Mouse (Mus musculus) thymus, postnatal 36 days (tissue): Measurements from ENCODE around the gene Dach1.

ENCODE experiments used
- DNase-seq, 2 experiments: peaks; one replicate each; pipeline ENCODE4 v3.0.0; 2022; ENCODE audit warnings: mixed read lengths in 2 of 2

Gene Dach1

DNA sequence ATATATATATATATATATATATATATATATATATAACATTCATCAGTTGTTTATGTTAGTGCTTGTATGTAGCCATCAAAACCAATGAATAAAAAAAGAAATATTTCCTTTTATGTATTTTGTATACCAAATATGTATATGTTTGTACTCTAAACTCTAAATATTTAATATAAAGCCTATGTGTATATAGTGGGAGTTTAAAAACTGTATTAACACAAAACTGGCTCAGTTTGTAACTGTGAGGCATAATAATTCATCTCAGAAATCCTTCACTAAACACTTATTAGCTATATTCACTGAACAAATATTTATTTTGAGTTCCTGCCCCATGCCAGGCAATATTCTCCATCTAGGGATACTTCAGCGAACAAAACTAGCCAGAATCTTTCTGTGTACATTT is 155.5 kb downstream of the Dach1 start:
- DNase-seq, result no peak

GRCm38 (mm10) chr14:98008501-98008900 is 161.1 kb downstream of the Dach1 start:
- DNase-seq, result no peak

DNA sequence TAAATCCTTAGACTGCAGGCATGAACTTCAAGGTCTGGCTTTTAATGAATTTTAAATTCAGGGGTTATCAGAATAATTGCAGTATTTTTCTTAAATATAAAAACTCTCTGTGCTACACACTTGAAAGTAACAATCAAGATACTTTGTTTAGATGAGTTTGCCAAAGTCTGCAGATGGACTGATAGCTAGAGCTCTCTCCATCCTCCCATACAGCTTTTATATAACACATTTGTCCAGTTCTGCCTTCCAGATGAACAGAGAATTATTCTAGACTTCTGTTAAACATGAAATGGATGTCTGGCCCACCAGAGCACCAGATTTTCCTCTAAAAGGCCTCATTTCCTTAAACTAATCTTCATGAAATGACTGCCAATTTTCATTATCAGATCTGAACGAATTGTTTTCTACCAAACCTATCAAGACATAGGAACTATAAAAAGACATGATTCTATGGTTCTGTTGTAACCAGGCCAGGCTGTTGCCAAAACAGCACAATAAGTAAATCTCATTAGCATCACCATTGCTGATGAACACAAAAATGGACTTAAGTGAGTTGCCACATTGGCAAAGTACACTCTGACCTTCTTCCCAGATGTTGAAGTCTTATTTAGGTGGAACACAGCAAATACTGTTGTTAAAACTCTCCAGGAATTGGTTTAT is 167.4 kb downstream of the Dach1 start:
- no peak for DNase-seq

- DNase-seq, result no peak
Observed at GRCm38 (mm10) chr14:97998584-97998983, 171.0 kb downstream of the Dach1 start.

GRCm38 (mm10) chr14:97983251-97983650 is 186.3 kb downstream of the Dach1 start:
- DNase-seq, result no peak

DNA sequence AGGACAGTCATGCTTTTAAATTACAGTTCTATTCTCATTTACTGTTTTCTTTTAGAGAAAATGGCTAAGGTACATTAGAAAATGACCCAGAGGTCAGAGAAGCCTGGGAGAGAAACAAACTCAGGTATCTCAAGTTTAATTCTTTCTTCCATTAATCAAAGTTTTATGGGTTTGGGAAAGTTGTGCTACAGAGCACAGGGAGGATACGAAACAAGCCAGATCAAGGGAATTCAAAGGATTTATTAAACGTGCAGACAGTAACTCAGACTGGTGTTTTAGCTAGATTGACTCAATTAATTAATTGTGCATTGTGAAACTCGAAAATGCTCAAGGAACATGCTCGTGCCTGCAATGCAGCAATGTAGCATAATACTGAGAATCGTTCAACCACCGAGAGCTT is 186.9 kb downstream of the Dach1 start:
- no peak for DNase-seq

GRCm38 (mm10) chr14:97980879-97981278 is 188.7 kb downstream of the Dach1 start:
- DNase-seq, result no peak

DNA sequence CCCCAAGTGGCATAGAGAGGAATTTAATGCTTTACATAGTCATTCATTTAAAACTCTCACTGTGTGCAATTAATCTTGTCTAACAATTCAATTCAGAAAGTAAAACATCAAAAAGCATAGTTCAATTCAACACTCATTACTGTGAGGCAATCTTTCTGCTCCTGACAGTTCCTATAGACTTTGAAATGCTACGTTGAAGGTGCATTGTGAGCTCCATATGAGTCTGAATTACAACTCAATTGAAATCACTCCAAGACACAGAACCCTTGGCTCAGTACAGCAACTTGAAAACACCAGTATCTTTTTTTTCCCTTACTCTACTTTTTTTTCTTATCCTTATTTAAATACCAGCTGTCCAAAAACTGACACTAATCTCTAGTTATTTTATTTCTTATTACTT is 193.5 kb downstream of the Dach1 start:
- DNase-seq, result no peak

- DNase-seq, result no peak
Observed at GRCm38 (mm10) chr14:97975447-97975846, 194.1 kb downstream of the Dach1 start.

DNA sequence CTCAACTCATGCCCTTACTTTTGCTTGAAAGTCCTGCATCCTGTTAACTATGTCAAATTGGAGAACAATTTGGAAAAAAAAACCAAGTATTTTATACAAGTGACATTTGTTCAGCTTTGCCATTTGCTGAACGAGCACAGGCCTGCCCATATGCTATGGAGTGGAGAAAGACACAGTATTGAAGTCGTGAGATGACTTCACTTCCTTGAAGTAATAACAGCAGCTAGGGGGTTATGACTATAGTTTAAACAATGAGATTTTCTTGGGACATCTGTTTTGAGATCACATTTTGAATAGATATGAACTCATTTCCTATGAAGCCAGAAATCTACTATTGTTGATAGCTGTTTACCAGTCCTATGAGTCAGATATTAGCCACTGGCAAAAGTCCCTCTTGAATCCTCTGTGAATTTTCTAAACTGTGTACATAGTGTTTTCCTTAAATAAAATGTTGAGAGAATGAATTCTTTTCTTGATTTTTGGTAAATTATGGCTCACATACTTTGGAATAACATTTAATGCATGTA is 205.0 kb downstream of the Dach1 start:
- no peak for DNase-seq

DNA sequence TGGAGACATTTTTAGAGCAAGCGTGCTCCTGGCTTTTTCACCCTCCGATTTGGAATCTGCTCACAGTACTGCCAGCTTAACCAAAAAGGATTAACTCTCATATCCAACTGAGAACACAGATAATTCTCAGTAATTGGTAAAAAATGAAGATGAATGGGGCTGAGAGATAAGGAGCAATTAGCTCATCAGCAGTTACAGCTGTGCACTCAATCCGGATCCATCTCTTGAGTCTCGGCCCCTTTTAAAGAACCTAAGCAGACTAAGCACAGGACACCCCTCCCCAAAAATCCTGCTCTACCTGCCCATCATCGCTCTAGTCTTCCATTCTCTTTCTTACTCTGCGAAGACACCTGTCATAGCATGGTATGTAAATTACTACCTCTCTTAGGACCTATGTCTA is 205.9 kb downstream of the Dach1 start:
- DNase-seq, result no peak

GRCm38 (mm10) chr14:97956356-97956755 is 213.2 kb downstream of the Dach1 start:
- no peak for DNase-seq

GRCm38 (mm10) chr14:97945471-97945870 is 224.1 kb downstream of the Dach1 start:
- DNase-seq, result no peak

DNA sequence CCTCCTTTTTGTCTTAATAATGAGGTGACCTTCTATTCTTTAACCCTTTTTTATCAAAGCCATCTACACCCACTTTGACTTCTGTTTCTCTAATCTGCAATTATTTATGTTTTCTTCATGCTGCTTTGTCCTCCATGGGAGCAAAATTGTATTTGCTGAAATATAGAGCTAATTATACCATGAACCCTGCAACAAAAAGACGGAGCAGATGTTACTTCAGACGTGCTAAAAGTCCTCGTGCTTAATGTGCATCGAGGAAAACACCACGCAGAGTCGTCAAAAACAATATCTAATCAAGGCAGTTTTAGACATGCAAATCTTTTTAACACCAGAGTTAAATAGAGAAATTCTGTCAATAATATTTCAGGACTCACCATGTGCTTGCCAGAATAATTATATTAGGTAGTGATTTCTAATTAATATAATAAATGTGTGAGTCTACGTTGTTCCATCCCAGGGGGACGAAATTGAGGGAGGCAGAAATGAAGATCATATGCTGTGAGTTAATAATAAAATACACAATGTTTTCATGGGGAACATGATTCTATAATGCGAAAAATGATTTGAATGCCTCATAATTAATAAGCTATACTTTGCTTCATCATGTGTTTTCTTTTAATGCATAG is 224.8 kb downstream of the Dach1 start:
- no peak for DNase-seq

DNA sequence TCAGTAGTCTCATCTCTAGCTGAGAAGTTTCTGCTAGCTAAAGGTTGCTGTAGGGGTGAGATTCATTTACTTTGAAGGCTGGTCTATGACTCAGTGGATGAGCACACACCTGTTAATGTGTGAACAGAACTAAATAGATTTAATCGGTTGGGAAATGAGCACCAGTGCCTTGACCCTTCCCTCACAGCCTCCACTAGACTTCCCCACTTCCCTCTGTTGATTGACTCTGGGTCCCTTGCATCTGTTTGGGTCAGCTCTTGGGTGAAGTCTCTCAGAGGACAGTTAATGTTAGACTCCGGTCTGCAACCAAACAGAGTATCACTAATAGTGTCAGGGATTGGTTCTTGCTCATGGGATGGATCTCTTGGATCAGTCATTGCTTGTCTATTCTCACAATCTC is 227.2 kb downstream of the Dach1 start:
- no peak for DNase-seq

DNA sequence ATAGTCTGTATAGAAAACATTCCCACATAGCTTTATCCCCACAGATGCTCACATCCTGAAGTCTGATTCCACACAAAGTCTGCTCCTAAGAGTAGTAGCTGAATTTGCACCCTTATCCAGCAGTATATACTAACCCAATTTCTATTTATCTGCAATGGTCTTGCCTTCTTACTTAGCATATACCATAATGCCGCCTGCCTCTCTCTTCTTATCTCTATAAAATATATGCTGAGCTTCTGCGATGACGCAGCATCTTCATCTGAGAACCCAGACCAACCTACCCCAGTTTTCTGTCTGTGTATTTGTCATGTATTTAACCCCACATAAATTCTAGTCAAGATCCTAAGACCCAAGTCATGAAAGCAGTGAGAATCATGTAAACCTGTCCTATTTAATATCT is 272.9 kb downstream of the Dach1 start:
- DNase-seq, result no peak

DNA sequence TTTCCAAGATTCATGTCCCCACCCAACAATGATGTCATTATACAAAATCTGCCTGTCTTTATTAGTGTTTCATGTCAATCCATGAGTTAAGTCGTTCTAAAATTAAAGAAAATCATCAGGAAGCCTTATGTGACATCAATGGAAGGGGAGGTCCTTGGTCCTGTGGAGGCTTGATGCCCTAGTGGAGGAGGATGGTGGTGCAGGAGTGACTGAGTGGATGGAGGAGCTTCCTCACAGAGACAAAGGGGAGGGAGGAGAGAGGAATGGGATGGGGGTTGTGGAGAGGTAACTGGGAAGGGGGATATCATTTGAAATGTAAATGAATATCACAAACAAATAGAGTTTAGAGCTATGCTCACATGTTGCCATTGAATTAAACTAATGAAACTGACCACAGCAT is 287.6 kb downstream of the Dach1 start:
- DNase-seq, result no peak

GRCm38 (mm10) chr14:97871001-97871400 is 298.6 kb downstream of the Dach1 start:
- DNase-seq, result no peak

DNA sequence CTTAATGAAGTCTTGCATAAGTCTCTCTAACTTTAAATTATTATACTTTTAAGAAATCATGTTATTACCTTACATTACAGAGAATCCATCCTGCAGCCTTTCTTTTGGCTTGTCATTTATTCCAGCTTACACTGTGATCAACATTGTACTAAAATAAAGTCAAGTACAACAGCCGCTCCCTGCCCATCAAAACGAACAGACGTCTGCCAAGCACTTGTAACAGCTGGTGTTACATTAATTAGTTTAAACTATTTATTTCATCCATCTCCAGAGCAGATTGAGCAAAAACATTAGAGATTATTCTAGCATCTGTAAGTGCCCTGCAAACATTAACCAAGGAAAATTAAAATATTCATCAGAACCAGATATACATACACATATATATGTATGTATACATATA is 311.2 kb downstream of the Dach1 start:
- no peak for DNase-seq

DNA sequence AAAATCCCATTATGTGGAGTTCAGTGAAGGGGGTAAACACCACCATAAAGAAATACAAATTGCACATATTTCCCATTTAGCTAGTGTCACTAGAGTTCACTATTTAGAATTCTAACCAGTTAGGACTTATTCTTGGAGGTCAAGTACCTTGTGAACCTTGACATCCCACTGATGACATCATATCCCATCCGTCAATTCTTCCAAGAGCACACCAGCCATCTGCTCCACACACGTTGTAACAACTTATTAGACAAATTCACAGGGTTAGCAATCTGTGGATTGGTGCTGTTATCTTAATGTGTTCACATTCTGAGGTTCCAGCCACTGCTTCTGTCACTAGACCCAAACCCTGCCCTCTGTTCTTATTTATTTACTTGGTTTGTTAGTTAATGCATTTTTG is 312.3 kb downstream of the Dach1 start:
- no peak for DNase-seq

DNA sequence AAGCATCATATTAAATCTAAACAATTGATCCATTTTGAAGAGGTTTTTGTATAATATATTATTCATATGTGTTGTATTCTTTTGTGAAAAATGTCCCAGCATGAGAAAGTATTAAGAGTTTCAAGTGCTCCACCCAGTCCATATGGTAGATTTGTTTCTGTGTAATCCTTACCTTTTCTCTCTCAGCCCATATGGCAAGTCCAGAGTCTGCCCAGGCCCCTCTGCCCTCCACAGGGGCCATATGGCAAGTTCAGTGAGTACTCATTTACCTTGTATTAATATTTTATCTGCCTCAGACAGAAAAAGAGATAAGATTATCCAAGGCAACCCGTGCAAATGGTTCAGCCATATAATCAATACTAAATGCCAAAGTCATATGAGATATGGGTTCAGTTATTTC is 314.2 kb downstream of the Dach1 start:
- DNase-seq, result no peak

DNA sequence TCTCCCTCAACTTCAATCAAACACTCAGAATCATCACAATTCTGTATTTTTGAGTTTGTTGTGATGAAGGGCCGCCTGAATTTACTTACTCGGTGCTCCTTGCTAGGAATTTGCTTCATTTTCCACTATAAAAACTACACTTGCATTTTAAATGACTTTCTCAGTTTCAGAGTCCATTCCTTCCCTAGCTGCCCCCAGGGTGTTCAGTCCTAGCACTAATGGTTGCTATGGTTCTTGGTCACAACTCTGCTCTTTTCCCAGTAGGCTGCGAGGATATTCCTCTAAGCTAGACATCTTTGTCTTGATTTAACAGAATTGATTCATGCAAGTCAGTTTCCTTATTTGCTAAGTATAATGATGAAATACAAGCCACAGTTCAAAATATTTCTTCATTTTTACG is 319.1 kb downstream of the Dach1 start:
- no peak for DNase-seq

DNA sequence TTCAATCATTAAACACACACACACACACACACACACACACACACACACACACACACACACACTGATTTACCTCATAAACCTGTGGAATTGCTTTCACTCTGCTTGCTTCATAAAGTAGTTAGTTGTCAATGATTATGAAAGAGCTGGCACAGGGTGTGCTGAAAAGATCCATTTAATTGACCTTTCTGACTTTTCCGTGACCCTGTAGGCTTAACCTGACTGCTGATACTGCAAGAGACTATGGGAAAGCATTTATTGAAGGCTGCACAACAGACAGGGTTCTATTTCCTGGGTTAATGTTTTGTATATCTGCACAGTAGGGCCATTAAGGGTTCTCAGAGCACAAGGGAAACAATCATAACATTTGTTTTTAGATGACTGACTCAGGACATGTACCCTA is 321.9 kb downstream of the Dach1 start:
- DNase-seq, result no peak

DNA sequence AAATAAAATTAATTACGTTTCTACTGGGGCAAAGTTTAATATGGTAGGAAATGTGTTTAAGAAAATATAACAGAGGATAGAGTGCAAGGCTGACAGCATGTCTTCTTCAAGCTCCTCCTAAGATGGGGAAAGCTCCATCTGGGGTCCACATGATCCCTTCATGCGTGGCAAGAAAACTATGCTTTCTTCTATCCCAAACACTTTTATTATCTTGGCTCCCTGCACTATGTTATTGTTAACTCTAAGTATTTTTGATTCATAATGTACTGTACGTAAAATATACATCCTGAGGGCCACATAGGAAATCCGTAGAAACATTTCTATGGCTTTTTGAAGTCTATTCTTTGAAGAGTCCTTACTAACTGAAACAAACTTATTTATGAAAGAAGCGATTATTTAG is 330.3 kb downstream of the Dach1 start:
- no peak for DNase-seq

DNA sequence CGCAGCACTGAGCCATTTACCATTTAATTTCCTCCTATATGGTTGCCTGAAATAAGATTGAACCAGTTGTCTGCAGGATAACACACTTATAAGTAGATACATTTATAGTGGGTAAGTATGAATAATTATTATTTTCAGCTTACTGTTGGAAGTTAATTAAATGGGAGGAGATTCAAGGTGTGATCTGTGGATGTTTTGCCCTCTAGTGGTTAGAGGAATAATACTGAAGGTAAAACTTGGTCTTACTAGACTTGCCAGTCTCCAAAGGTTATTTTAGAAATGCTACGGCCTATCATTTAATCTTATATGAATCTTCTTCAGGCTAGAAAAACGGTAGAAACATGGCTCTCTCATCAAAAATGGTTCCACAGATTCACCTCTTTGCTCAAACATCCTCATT is 339.7 kb downstream of the Dach1 start:
- no peak for DNase-seq
